Mouse (Mus musculus): ENCODE measurements at regions not wholly inside any gene's neighbourhood (a gene's known extent, or its start where the extent isn't known, plus 50 kb on each side); places are given as distances from the start of the nearest gene placed in this dataset.
A peak's percentile ranks its signal among the peaks of the same experiment; 100 is the strongest.

GRCm38 (mm10) chr6:103318677-103319359 is 191.6 kb upstream of the Chl1 start:
- H3K27me3 ChIP-seq (replicated peaks) = no peaks in the 10 kb centered on the region
- no peak overlapping the region for H3K27ac ChIP-seq
- ATAC-seq (replicated peaks) = no peak
- no peak overlapping the region for H3K4me3 ChIP-seq
- H3K4me2 ChIP-seq = no peak overlapping the region
- H3K9ac ChIP-seq = no peak overlapping the region
- WGBS = 63% methylated on average over 3 of the region's 3 CpGs
- H3K36me3 ChIP-seq (replicated peaks) = no peaks in the 10 kb centered on the region
- H3K4me1 ChIP-seq = peaks cover 12% of the 10 kb centered on the region
- H3K9me3 ChIP-seq = no peaks in the 10 kb centered on the region

- WGBS = 63% methylated on average over 2 of the region's 2 CpGs
- no peak overlapping the region for H3K9ac ChIP-seq
- H3K27me3 ChIP-seq (replicated peaks) = no peaks in the 10 kb centered on the region
- no peaks in the 10 kb centered on the region for H3K36me3 ChIP-seq (replicated peaks)
- H3K4me3 ChIP-seq = no peak overlapping the region
- no peaks in the 10 kb centered on the region for H3K9me3 ChIP-seq
- H3K4me1 ChIP-seq = peaks cover 12% of the 10 kb centered on the region
- H3K27ac ChIP-seq = peak overlapping the region; percentile 75
- no peak; the same call in 1 of the 2 replicates for ATAC-seq (replicated peaks)
- H3K4me2 ChIP-seq = no peak overlapping the region
Observed at GRCm38 (mm10) chr6:103319964-103320363, 190.4 kb upstream of the Chl1 start.

- peaks cover 12% of the 10 kb centered on the region for H3K4me1 ChIP-seq
- no peaks in the 10 kb centered on the region for H3K9me3 ChIP-seq
- ATAC-seq (replicated peaks) = peak; percentile 69
- H3K27me3 ChIP-seq (replicated peaks) = no peaks in the 10 kb centered on the region
- H3K27ac ChIP-seq = peak overlapping the region; percentile 70
- H3K9ac ChIP-seq = no peak overlapping the region
- H3K4me2 ChIP-seq = no peak overlapping the region
- H3K36me3 ChIP-seq (replicated peaks) = no peaks in the 10 kb centered on the region
- no peak overlapping the region for H3K4me3 ChIP-seq
- 41% methylated on average over 4 of the region's 4 CpGs for WGBS
Observed at GRCm38 (mm10) chr6:103320550-103320949, 189.8 kb upstream of the Chl1 start.

- Histone ChIP-seq H3K9ac (no peak overlapping the region), H3K4me1 (peaks cover 12% of the 10 kb centered on the region), H3K36me3 (replicated peaks) (no peaks in the 10 kb centered on the region), H3K9me3 (no peaks in the 10 kb centered on the region), H3K4me2 (no peak overlapping the region), H3K4me3 (no peak overlapping the region), H3K27me3 (replicated peaks) (no peaks in the 10 kb centered on the region), H3K27ac (no peak overlapping the region)
- ATAC-seq (replicated peaks) = peak; percentile 32; the same call in 1 of the 2 replicates
- WGBS = 83% methylated on average over 2 of the region's 2 CpGs
Observed at GRCm38 (mm10) chr6:103321058-103321457, 189.3 kb upstream of the Chl1 start.

- no peak for ATAC-seq (replicated peaks)
- Histone ChIP-seq H3K9me3 (no peaks in the 10 kb centered on the region), H3K27me3 (replicated peaks) (no peaks in the 10 kb centered on the region), H3K9ac (no peak overlapping the region), H3K4me2 (no peak overlapping the region), H3K27ac (no peak overlapping the region), H3K36me3 (replicated peaks) (no peaks in the 10 kb centered on the region), H3K4me3 (no peak overlapping the region), H3K4me1 (peaks cover 6% of the 10 kb centered on the region)
Observed at GRCm38 (mm10) chr6:103322442-103322841, 187.9 kb upstream of the Chl1 start.

- Histone ChIP-seq H3K36me3 (replicated peaks) (no peaks in the 10 kb centered on the region), H3K27me3 (replicated peaks) (no peaks in the 10 kb centered on the region), H3K4me3 (no peak overlapping the region)
Observed at GRCm38 (mm10) chr6:103335683-103336082, 174.7 kb upstream of the Chl1 start.

GRCm38 (mm10) chr6:103339961-103340732 is 170.2 kb upstream of the Chl1 start:
- Histone ChIP-seq H3K36me3 (replicated peaks) (no peaks in the 10 kb centered on the region), H3K9ac (no peak overlapping the region), H3K4me2 (no peak overlapping the region), H3K27ac (no peak overlapping the region), H3K27me3 (replicated peaks) (no peaks in the 10 kb centered on the region), H3K4me3 (no peak overlapping the region), H3K4me1 (no peaks in the 10 kb centered on the region), H3K9me3 (no peaks in the 10 kb centered on the region)
- no peak for ATAC-seq (replicated peaks)
- 49% methylated on average over 7 of the region's 7 CpGs for WGBS

More at GRCm38 (mm10) chr6:103335683-103336082, 174.7 kb upstream of the Chl1 start:
- H3K9ac ChIP-seq = no peak overlapping the region
- ATAC-seq (replicated peaks) = no peak
- peaks cover 6% of the 10 kb centered on the region; the same call in 1 of the 2 replicates for H3K4me1 ChIP-seq
- H3K9me3 ChIP-seq = no peaks in the 10 kb centered on the region
- no peak overlapping the region for H3K4me2 ChIP-seq
- H3K27ac ChIP-seq = no peak overlapping the region

GRCm38 (mm10) chr6:103343515-103343914 is 166.9 kb upstream of the Chl1 start:
- Histone ChIP-seq H3K4me2 (no peak overlapping the region), H3K9me3 (no peaks in the 10 kb centered on the region), H3K4me1 (no peaks in the 10 kb centered on the region), H3K9ac (no peak overlapping the region), H3K36me3 (replicated peaks) (no peaks in the 10 kb centered on the region), H3K4me3 (no peak overlapping the region), H3K27me3 (replicated peaks) (no peaks in the 10 kb centered on the region), H3K27ac (no peak overlapping the region)
- 74% methylated on average over 5 of the region's 5 CpGs for WGBS
- ATAC-seq (replicated peaks) = no peak

GRCm38 (mm10) chr6:103344413-103344812 is 166.0 kb upstream of the Chl1 start:
- ATAC-seq (replicated peaks) = no peak
- WGBS = 84% methylated on average over 2 of the region's 2 CpGs

GRCm38 (mm10) chr6:103345195-103345594 is 165.2 kb upstream of the Chl1 start:
- Histone ChIP-seq H3K9me3 (no peaks in the 10 kb centered on the region), H3K4me3 (no peak overlapping the region), H3K4me1 (no peaks in the 10 kb centered on the region), H3K27ac (no peak overlapping the region), H3K27me3 (replicated peaks) (no peaks in the 10 kb centered on the region), H3K9ac (no peak overlapping the region), H3K4me2 (no peak overlapping the region), H3K36me3 (replicated peaks) (no peaks in the 10 kb centered on the region)
- no peak for ATAC-seq (replicated peaks)
- 83% methylated on average over 3 of the region's 3 CpGs for WGBS

More at GRCm38 (mm10) chr6:103344413-103344812, 166.0 kb upstream of the Chl1 start:
- Histone ChIP-seq H3K9ac (no peak overlapping the region), H3K36me3 (replicated peaks) (no peaks in the 10 kb centered on the region), H3K27ac (no peak overlapping the region), H3K4me2 (no peak overlapping the region), H3K27me3 (replicated peaks) (no peaks in the 10 kb centered on the region), H3K4me3 (no peak overlapping the region), H3K4me1 (no peaks in the 10 kb centered on the region), H3K9me3 (no peaks in the 10 kb centered on the region)

- Histone ChIP-seq H3K4me3 (no peak overlapping the region), H3K4me2 (no peak overlapping the region), H3K27me3 (replicated peaks) (no peaks in the 10 kb centered on the region), H3K4me1 (no peaks in the 10 kb centered on the region; the same call in 1 of the 2 replicates), H3K36me3 (replicated peaks) (no peaks in the 10 kb centered on the region), H3K27ac (no peak overlapping the region), H3K9ac (no peak overlapping the region), H3K9me3 (no peaks in the 10 kb centered on the region)
- 0 out of 2 replicates have a peak, but pooled peaks have one; percentile 33 for ATAC-seq (replicated peaks)
- WGBS = 53% methylated on average over 3 of the region's 3 CpGs
Observed at GRCm38 (mm10) chr6:103352405-103353124, 157.8 kb upstream of the Chl1 start.

GRCm38 (mm10) chr6:103353346-103353745 is 157.0 kb upstream of the Chl1 start:
- Histone ChIP-seq H3K4me1 (no peaks in the 10 kb centered on the region; the same call in 1 of the 2 replicates), H3K4me3 (no peak overlapping the region), H3K27me3 (replicated peaks) (no peaks in the 10 kb centered on the region), H3K9me3 (no peaks in the 10 kb centered on the region), H3K27ac (no peak overlapping the region), H3K36me3 (replicated peaks) (no peaks in the 10 kb centered on the region), H3K9ac (no peak overlapping the region), H3K4me2 (no peak overlapping the region)
- 62% methylated on average over 1 of the region's 1 CpGs for WGBS
- ATAC-seq (replicated peaks) = peak; percentile 71; the same call in 1 of the 2 replicates
